Mouse (Mus musculus) CD4-positive helper T cell, adult 2 months (primary cell): Measurements from ENCODE around the gene Serpinb6a.
A peak's percentile ranks its signal among the peaks of the same experiment; 100 is the strongest.
"Not testable (repeated sequence)": the region's sequence is repeated elsewhere in the genome, so short reads cannot be mapped to it uniquely, and the experiment has no call there.

Source experiments
- DNase-seq: peaks from one replicate; pipeline ENCODE4 v3.0.0-alpha.2; 2012; ENCODE audit warnings: low read depth, missing footprints, low spot score

Serpinb6a gene

DNA sequence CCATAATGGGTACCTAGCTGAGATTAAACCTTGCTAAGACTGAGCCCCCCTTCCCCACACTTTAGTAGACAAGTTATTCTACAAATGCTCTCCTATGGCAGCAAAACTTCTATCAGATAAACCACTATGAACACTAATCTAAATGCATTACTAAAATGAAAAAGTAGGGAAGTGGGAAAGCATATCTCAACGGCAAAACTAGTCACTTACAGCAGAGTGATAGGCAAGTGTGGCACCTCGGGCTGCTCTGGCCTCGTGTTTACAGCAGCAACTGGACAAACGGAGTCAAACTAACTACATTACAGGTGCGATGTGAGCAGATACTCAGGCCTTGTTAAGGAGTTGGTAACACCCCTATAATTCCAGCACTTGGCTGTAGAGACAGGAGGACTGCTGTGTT, 13.0 kb downstream of the Serpinb6a start:
- no peak for DNase-seq

DNA sequence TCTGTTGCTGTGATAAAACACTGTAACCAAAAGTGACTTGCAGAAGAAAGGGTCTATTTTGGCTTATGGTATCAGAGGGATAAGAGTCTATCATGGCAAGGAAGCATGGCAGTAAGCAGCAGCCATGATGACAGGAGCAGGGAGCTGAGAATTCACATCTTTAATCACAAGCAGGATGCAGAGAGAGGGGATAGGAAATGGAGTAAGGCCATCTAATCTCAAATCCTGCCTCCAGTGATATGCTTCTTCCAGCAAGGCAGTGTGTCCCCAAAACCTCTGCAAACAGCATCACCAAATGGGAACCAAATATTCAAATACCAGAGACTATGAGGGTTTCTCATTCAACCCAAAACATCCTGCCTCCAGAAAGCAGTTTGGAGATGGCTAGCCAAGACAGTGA, 36.0 kb downstream of the Serpinb6a start:
- DNase-seq: no peak

DNA sequence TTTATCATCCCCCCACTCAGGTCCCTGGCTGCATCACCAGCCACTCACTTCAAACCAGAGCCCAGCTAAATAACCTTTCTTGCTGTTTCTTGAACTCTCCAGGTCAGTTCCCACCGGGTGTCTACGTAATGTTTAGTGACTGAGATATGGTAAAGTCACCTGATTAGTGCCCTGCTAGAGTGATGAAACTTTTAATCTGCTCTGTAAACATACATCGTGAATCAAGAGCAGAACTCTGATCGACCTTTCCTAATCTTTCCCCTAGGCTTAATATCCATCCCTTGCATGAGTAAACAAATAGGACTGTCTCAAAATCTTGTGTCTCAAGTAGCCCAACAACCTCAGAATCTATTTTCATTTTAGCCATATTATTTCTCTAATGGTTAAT, 36.6 kb downstream of the Serpinb6a start:
- no peak for DNase-seq

DNA sequence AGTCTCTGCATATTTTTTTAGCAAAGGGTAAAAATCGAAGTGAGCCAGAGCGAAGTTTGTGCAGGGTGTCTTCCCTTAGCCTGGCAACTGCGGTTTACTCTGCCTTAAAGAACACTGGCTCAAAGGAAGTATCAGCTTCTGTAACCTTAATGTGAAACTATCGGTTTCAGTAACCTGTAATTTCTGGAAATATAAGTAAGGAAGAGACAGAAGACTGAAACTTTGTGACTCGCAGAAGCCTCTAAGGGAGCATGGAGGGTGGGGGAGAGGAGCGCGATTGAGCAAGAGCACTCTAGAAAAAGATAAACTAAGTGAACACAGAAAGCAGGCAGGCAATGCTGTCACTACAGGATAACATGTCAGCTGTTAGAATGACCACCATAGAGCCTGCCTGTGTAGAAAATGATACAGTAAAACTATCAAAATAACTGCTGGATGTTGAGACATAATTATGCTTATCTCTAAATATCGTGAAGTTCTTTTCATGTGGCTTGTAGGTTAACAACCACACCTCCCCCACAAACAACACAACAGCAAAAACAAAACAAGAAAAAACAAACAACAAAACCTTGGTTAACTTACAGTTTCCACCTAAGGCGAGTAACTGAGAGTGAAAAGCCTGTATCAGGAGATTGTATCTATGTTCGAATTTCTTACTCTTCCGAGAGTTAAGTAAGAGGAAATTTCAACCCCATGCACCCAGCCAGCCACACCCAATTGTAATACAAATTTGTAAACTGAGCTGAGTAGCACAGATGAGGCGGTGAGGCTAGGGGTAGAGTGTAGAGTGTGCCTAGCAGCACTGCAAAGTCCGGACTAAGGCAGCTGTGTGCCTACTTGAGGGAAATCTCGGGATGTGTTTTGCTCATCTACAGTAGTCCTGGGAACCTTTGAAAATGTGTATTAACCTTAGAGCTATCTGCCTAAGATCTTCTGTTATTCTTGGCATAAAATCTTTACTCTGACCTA, 37.3 kb downstream of the Serpinb6a start:
- peak; percentile 59 for DNase-seq

DNA sequence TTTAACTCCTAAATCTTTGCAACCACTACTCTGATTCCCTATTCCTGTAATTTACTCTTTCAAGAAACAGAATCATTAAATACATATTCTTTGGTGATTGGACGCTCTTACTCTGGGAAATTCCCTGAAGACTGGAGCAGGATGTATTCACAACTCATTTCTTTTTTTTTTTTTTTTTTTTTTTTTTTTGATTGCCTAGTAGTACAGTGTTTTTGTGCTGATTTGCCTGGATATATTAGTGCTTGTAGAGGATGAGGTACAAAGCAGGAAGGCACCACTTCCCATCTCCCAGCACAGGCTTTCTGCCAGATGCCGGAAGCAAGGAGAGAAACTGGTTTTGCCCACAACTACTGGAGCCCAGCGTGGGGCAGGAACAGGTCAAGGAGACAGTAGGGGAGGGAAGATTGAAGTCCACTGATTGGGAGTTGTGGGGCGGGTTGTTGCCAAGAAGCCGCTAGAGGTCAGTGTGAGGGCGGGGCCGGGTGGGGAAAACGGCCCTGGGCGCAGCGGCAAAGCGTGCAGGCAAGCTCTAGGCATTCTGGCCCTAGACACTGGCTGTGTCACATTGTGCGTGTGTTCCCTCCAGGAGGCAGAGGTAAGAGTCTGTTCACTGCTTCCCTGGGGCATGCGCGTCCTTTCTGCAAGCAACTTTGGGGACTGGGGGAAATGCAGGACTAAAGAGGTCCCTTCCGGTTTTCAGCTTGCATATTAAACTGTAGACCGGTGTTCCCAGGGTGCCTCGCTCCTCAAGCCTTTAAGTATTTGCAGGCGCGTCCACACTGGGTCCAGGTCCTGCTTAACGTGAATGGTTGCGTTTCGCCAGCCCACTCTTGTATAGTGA, 38.2 kb downstream of the Serpinb6a start, which contains the start of gene Nqo2:
Gene Nqo2 (plus strand): TSS at position 482 of the 841 bp plus-strand sequence.
- peak; percentile 50 for DNase-seq

DNA sequence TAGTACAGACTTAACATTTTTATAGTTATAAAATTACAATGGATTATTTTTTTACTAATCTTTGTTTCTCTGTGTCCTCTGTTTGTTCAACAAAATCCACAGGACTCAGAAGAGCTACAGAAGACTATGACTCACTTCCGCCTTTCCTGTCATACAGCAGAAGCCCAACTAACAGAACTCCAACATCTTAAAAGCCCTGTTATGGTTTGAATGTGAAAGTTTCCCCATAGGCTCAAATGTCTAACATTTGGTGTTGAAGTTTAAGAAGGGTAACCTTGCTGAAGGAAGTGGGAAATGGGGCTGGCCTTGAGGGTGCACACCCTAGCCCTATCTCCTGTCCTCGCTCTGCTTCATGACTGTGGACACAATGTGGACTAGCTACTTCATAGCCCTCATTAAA, 42.8 kb downstream of the Serpinb6a start:
- DNase-seq: no peak

DNA sequence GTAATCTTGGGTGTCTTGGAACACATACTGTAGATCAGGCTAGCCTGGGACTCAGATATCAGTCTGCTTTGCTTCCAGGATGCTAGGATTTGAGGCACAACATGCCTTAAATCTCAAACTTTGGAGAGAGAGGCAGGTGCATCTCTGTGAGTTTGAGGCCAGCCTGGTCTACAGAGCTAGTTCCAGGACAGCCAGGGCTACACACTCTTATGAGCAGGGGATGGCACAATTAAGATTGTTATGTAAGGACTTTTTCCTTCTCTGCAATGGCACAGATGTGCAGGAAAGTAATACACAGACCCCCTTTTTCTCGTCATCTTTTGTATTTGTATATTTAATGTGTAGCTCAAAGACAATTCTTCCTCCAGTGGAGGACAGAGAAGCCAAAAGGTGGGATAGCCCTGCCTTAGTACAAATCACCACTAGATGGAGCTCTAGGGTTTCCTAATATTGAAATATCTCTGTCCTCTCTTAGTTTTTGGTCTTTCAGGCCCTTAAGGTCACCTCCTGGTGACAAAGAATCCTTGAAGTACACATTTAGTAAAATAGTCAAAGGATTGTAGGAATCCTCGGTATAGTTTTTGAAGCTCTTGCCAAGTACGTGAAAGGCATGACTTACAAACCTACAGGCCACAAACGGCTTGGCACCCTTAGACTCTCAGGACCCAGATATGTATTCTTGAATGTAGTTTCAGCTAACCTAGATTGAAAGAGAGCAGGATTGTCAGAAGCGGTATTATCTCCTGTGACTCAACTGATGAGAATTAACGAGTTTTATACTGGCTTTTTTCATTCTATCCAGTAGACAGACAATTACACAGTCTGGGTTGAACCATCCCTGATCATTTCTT, 45.8 kb downstream of the Serpinb6a start:
- DNase-seq: peak; percentile 43

DNA sequence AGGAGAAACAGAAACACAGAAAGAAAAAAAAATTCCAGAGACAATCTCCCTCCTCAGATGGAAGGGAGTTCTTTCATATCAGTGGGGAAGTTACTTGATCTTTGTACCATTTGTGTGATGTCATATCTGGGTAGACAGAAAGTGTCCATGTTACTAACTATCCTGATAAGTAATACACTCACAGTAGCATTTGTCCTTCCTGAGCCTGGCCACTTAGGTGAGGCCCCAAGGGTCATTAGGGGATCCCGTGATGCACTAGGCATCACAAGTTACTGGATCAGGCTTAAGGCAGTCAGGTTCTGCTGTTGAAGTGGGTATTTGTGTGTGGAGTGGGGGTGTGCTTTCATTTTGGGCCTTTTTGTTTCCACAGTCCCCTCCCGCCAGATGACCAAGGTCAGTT, 49.6 kb downstream of the Serpinb6a start:
- no peak for DNase-seq

DNA sequence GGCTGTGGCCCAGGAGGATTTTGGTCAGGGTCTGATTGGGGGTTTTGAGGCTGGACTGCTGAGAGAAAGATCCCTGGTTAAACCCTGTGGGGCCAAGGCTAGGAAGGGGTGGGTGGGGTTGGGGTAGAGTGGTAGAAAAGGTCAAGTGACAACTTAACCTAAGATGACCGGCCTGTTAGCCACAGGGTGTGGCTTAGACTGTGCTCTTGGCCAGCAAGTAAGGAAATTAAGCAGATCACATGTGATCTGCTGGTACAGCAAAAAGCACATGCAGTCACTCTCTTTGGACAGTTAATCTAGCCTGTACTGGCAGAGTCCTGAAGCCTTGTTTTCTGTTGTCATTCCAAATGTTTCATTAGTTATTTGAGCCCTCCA, 50.5 kb downstream of the Serpinb6a start:
- no peak for DNase-seq

DNA sequence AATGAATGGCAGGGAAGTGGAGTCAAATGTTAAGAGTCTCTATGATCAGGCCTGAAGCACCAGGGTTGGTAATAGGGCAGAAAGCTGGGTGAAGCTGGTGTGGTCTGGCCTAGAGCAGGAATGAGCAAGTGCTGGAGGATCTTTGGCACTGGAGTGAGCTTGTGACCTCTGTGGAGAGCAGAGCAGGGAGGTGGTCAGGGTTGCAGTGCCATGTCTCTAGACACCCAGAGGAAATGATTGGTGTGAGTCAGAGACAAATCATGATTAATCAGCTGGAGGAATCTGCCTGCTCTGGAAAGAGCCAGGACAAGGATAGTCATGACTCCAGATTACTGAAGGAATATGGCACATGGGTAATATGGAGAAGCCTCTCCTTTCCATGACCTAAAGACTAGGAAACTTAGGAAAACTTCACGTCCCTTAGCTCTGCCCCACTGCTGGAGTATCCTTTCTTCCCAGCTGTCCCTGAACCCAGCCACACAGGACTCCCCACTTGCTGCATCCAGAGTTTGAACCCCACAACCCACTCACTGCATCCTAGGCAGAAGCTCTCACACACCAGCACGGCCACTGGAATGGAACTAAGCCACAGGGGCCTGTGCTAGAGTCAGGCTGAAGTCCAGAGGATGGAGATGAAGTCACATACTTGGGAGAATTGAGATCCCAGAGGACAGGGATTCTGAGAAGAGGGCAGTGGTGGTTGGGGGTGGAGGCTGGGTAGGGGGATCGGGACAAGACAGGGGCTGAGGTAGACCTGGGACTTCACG, 51.1 kb downstream of the Serpinb6a start:
- DNase-seq: no peak

DNA sequence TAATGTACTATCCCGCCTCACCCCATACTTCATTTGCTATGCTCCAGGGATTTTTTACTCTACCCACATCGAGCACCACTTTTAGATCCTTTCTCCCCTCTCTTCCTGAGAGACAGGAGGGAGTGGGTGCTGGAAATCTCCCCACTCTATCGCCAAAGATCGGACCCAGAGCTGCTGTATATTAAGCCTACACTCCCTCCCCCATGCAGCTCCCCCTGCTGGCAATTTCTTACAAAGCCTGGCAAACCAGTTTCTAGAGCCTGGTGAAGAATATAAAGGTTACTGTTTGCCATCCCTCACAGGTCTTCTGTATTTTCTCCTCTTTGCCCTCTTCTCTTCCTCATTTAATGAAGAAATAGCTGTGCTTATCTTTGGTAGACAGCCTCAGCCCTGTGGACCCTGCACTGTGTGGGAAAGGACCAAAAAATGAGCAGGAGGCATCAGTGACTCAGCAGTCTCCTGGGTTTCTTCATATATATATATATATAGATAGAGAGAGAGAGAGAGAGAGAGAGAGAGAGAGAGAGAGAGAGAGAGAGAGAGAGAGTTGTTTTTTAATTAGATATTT, 60.3 kb downstream of the Serpinb6a start:
- no peak for DNase-seq

DNA sequence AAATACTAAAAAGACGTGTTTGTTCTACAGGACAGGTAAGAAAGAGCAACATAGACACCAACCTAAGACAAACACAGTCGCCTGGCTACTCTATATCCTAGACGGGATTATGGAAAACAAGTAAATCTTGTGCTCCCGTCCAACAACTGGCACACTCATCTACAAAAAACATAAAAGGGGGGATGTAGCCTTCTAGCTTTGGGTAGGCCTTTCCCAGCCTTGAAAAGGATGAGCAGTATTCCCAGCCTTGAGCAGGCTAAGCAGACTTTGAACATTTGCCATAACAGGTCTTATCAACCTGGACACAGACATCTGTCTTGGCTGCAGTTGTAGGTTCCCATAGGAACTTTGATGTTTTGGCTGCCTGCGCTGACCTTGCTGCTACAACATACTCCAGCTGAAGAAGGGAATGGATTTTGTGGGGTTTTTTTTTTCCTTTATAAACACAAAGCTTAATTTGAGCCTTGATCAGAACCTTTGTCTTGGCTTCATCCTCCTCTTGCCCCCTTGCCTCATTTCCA, 61.2 kb downstream of the Serpinb6a start:
- DNase-seq: no peak

DNA sequence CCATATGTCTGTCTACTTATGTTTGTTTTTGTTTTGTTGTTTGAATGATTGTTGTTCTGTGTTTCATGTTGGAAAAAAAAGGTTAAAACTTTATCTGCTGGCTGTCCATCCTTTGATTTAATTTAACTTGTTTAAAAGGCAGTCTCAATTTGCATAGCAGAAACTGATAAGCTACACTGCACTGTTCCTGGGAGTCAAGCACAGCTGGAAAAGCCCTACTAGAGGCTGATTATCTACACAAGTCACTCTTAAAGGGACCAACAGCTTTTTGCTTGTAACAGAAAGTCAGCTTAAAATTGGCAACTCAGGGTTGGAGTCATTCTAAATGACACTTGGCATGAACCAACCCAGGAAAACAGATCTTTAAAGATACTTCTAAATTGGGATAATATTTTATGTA, 65.0 kb downstream of the Serpinb6a start:
- DNase-seq: not testable (repeated sequence)

DNA sequence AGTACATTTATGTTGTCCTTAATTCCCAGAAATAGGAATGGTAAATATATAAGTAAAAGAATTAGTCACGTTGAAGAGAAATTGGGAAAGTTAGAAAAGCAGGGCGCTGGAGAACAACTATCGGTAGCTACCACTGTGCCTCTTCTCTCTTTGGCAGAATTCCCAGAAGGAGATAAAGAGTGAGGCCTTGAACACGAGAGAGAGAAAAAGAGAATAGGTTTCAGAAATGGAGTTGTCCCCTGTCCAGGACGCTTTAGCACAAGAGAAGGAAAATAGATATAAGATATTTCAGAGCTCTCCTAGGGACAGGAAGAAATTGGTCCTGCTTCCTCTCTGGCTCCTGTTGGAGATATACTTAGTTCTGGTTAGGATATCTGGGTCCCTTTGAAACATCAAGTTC, 65.4 kb downstream of the Serpinb6a start:
- no peak for DNase-seq

DNA sequence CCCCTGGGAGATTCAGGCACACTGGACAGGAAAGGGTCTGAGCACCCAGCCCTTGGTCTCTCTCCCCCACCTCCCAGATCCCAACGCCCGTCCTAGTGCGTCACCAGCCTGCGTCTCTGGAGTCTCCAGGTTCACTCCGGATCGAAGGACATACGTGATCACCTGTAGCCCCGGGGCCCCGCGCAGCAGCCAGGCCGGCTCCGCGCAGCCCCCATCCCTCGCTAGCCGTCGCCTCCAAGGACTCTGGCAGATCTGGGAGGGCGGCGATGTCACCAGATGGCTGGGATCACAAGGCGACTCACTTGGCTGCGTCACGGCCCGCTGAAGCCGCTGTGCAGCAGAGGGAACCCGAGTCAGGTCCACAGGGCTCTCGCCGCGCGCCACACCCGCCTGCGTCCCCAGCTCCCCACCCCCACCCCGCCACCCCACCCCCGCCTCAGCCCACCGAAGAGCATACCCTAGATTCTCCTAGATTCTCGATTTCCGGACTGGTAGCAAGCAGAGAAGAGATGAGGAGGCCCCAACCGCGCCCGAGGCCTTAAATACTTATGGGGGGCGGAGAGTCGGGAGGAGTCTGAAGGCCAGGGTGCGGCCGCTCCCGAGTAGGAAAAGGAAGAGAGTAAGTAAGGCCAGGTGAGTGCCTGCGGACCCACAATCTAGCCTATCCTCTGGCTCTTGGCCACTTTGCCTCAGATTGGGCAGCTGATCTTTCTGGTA, 67.0 kb downstream of the Serpinb6a start:
- DNase-seq: no peak

DNA sequence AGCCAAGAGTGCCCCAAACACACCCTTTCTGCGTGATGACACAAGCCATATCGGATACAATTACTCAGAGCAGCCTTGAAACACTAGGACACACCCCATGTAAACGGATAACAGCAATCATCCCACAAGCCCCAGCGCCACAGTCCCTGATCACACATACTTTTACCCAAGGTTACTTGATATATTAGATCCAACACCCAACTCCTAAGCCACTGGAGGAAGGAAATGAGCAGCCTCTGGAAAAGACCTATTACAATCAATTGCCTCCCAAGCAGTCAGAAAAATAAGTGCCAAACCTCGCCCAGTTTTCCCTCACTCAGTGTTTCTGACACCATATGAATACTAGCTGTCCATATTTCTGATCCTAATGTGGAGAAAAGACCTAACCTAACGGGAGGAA, 67.9 kb downstream of the Serpinb6a start:
- DNase-seq: no peak

DNA sequence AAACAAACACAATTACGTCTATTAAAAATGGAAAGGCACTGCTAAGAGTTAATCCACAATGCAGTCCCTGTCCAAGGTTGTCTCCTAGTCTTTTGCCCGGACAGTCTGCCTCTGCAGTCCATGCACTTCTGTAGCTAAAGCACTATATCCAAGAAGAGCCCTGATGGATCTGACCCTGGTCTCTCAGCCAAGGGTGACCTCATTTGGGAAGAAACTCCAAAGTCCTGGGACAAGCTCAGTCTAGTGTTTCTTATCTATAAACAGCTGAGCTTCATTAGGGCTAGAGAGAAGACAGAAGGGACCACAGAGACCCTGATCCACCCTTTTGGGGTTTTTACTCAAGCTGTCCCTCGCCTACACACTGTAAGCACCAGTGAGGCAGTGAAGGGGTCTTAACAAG, 71.7 kb downstream of the Serpinb6a start:
- DNase-seq: no peak

DNA sequence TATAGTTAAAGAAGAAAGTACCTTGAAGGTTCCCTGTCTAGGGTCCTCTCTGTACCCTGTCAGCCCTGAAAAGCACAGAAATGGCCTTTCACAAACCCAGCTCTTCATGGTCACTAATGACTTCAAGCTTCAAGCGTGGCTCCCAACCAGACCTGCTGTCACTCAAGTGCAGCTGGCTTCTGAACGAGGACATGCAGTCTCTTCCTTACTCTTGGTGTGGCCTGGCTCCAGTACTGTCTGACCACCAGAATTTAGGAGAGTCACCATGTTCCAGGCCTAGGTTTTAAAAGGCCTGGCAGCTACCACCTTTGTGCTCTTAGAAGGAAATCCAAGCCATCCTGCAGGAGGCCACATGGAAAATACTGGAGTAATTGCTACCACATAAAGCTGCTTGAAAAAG, 72.3 kb downstream of the Serpinb6a start:
- DNase-seq: no peak

DNA sequence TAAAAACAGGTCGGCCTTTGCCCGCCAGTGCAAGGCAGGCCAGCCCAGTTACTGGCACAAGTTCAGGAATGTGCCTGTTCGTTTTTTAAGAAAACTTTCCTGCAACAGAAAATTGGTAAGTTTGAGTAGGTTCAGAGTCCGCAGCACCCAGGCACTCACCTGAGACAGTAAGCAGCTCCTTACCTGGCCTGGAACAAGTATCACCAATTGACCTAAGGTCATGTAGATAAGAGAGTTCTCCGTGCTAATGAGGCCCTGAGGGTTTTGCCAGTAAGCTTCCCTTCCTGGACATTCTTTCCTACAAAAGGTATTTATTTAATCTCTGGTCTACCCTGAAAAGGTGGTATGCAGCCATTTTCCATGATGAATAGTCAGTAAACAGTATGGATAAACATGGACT, 80.9 kb downstream of the Serpinb6a start:
- no peak for DNase-seq

DNA sequence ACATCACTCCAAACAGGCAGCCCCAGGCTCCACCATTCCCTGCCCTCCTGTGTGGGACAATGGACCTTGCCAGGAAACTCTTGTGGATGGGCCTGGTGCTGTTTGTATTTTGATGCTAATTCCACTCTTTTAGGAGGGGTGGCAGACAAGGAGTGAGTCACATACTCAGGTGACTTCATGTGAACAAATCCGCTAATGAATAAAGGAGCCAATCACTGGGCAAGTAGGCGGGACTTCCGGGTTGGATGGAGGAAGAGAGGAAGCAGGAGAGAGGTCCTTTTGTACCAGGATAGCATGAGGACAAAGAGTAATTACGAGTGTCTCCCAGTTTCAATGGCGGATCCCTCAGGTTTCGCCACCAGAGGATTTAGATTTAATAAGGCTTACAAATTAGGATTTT, 81.6 kb downstream of the Serpinb6a start:
- no peak for DNase-seq
